Mouse (Mus musculus) heart, adult 2 months (tissue): ENCODE results near the gene Reg4. TPM values are rescaled to one million over a fixed set of nuclear protein-coding genes. Genes with fewer than 3 reads are reported as not detected.

Source experiments
- DNase-seq, 2 experiments: peaks; one replicate each; pipeline ENCODE4 v3.0.0; 2021
- H3K27ac ChIP-seq: fragments of 200-600 bp; 2 replicates; pipeline ENCODE4 v1.8.1; 2022
- H3K27me3 ChIP-seq: fragments of 200-500 bp; 2 replicates; pipeline ENCODE4 v1.6.1; 2012; ENCODE audit warnings: mild to moderate bottlenecking, low read length, inconsistent platforms, mixed read lengths; ENCODE audit not compliant: control insufficient read depth, insufficient read depth
- H3K36me3 ChIP-seq: fragments of 200-500 bp; 2 replicates; pipeline ENCODE4 v1.6.1; 2012; ENCODE audit warnings: low read length, inconsistent platforms; ENCODE audit not compliant: control insufficient read depth, insufficient read depth
- H3K4me1 ChIP-seq: fragments of 200-500 bp; 2 replicates; pipeline ENCODE4 v1.6.1; 2011; ENCODE audit warnings: low read length; ENCODE audit not compliant: control insufficient read depth, insufficient read depth
- H3K4me3 ChIP-seq: fragments of 200-600 bp; 2 replicates; pipeline ENCODE4 v1.8.1; 2022
- H3K79me2 ChIP-seq: fragments of 200-500 bp; replicated peaks from 2 replicates; pipeline ENCODE4 v1.6.1; 2012; ENCODE audit warnings: mild to moderate bottlenecking, inconsistent platforms, low read length, moderate library complexity, mixed read lengths; ENCODE audit not compliant: control insufficient read depth, insufficient read depth
- H3K9ac ChIP-seq: fragments of 200-500 bp; 2 replicates; pipeline ENCODE4 v1.6.1; 2012; ENCODE audit warnings: low read depth, mild to moderate bottlenecking, control low read depth, inconsistent platforms, low read length, mixed read lengths
- CTCF ChIP-seq: fragments of 200-600 bp; IDR thresholded peaks from 2 replicates; pipeline ENCODE4 v1.8.1; 2022; ENCODE audit warnings: antibody characterized with exemption, mild to moderate bottlenecking, moderate library complexity
- EP300 ChIP-seq: fragments of 200-500 bp; IDR thresholded peaks from 2 replicates; pipeline ENCODE4 v1.6.1; 2011; ENCODE audit warnings: low read depth, low read length, control low read depth; ENCODE audit not compliant: insufficient read depth
- POLR2A ChIP-seq: fragments of 200-500 bp; IDR thresholded peaks from 2 replicates; pipeline ENCODE4 v1.6.1; 2011; ENCODE audit warnings: mild to moderate bottlenecking, low read depth, low read length, control low read depth; ENCODE audit not compliant: insufficient read depth
- WGBS: fragments of 180-500 bp; shearing (Covaris S2); methylation state at CpG from one replicate; pipeline ENCODE4 v1.1.7; 2018; 5-methylcytosine and 5-hydroxymethylcytosine counted together
- intact Hi-C: fragments of 180-260 bp; cut with DNase I; formaldehyde crosslinking; loops from one replicate; pipeline ENCODE4 v1.15.1; 2025
- polyA plus RNA-seq: library from polyadenylated mRNA; depleted of rRNA; stranded (reverse); fragments of >200 nt; gene quantifications from 2 replicates; pipeline ENCODE4 v1.2.3, GENCODE M21; 2012
- total RNA-seq, 2 experiments: library from RNA; stranded (reverse); gene quantifications; 2 replicates each; pipeline ENCODE4 v1.2.3; 2021

Reg4 gene
- total and polyA plus RNA-seq, 3 experiments: not detected

DNA sequence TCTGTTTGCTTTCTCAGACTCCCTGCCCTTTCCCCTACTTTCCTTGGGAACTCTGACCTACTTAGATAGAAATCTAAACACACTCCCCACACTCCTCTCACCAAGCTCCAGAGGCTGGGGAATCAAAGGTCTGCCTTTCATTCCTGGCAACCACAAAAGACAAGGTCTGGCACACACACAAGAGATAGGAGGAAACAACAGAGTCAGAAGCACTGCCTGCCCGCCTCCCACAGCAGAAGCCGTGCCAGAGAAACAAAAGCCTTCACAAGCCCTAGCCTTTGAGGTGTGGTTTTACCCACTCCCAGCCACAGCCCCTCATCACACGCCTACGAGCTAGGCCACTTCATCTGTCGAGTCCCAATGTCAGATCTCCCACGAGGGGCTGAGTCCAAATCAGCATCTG lies 45.3 kb downstream of the Reg4 start:
- peaks cover 3% of the 10 kb centered on the region; the same call in 1 of the 2 replicates for H3K4me1 ChIP-seq
- peak in 1 of 2 experiments; percentile 30 for DNase-seq
- no peaks in the 10 kb centered on the region for H3K27me3 ChIP-seq
- no peaks in the 10 kb centered on the region for H3K79me2 ChIP-seq
- TF ChIP-seq EP300 (no peak), POLR2A (no peak), CTCF (no peak)
- H3K9ac ChIP-seq: no peak overlapping the region
- 17% methylated on average over 6 of the region's 6 CpGs for WGBS
- no peak overlapping the region for H3K4me3 ChIP-seq
- no peak overlapping the region for H3K27ac ChIP-seq
- intact Hi-C loops: no loop called here
- no peaks in the 10 kb centered on the region; the same call in 1 of the 2 replicates for H3K36me3 ChIP-seq

- no peaks in the 10 kb centered on the region for H3K27me3 ChIP-seq
- TF ChIP-seq EP300: no peak
- intact Hi-C loops: no loop called here
- no peak overlapping the region for H3K9ac ChIP-seq
- WGBS: 52% methylated on average over 11 of the region's 11 CpGs
- no peaks in the 10 kb centered on the region for H3K79me2 ChIP-seq
- H3K36me3 ChIP-seq: no peaks in the 10 kb centered on the region
- no peaks in the 10 kb centered on the region for H3K4me1 ChIP-seq
- H3K4me3 ChIP-seq: no peak overlapping the region
- H3K27ac ChIP-seq: no peak overlapping the region
- DNase-seq: no peak
Observed at GRCm38 (mm10) chr3:98273623-98274398, 51.9 kb downstream of the Reg4 start.

DNA sequence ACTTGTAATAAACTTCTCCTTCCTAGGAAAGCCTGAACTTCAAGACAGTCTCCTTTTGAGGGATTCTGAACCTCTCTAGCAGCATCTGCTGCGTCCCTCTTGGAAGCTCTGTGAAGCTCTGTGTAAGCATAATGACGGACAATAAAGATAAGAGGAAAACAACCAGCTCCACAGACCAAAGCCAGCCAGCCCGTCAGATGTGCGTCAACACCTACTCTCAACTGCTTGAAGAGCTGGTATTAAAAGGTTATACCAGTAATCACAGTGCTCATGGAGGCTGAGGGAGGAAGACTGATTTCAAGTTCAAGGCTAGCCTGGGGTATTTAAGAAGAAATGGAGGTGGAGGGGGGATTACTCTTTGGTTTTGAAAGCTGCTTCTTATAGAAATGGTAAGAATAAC lies 57.7 kb downstream of the Reg4 start:
- H3K36me3 ChIP-seq: no peaks in the 10 kb centered on the region
- no peaks in the 10 kb centered on the region for H3K79me2 ChIP-seq
- no peaks in the 10 kb centered on the region for H3K27me3 ChIP-seq
- intact Hi-C loops: no loop called here
- no peak overlapping the region for H3K4me3 ChIP-seq
- DNase-seq: peak in 1 of 2 experiments; percentile 17
- TF ChIP-seq CTCF: no peak
- no peak for TF ChIP-seq POLR2A
- TF ChIP-seq EP300: no peak
- H3K27ac ChIP-seq: peak overlapping the region; percentile 42
- no peak overlapping the region for H3K9ac ChIP-seq
- 29% methylated on average over 4 of the region's 4 CpGs for WGBS
- peaks cover 3% of the 10 kb centered on the region for H3K4me1 ChIP-seq

GRCm38 (mm10) chr3:98280204-98280932 lies 58.4 kb downstream of the Reg4 start, which contains the start of gene Hmgcs2:
Hmgcs2 (plus strand) TSS chr3:98280435.
- Histone ChIP-seq H3K4me1 (peaks cover 3% of the 10 kb centered on the region), H3K27me3 (no peaks in the 10 kb centered on the region), H3K36me3 (no peaks in the 10 kb centered on the region), H3K27ac (peak within 1 kb of the TSS; percentile 42), H3K4me3 (peak within 1 kb of the TSS; percentile 35), H3K79me2 (no peaks in the 10 kb centered on the region), H3K9ac (peak within 1 kb of the TSS; percentile 53)
- TF ChIP-seq POLR2A: peak; percentile 61; the same call in 1 of the 2 replicates
- no peak for TF ChIP-seq CTCF
- TF ChIP-seq EP300: no peak
- 30% methylated on average over 14 of the region's 14 CpGs for WGBS
- intact Hi-C loops: no loop called here
- peak; percentile 74 to 78 for DNase-seq

GRCm38 (mm10) chr3:98280933-98281678 lies 59.1 kb downstream of the Reg4 start:
- H3K27me3 ChIP-seq: no peaks in the 10 kb centered on the region
- 31% methylated on average over 12 of the region's 12 CpGs for WGBS
- peak; percentile 69 to 74 for DNase-seq
- TF ChIP-seq EP300: no peak
- 0 out of 2 replicates have a peak, but pooled peaks have one; percentile 30 for TF ChIP-seq POLR2A
- no peak; the same call in 1 of the 2 replicates for TF ChIP-seq CTCF
- H3K36me3 ChIP-seq: no peaks in the 10 kb centered on the region
- H3K9ac ChIP-seq: peak overlapping the region; percentile 53
- no peaks in the 10 kb centered on the region for H3K79me2 ChIP-seq
- peaks cover 3% of the 10 kb centered on the region for H3K4me1 ChIP-seq
- peak overlapping the region; percentile 35 for H3K4me3 ChIP-seq
- peak overlapping the region; percentile 21 for H3K27ac ChIP-seq
- intact Hi-C loops: no loop called here
